Mouse (Mus musculus) retina, postnatal 7 days (tissue): ENCODE data around the gene Rpl36al.

Experiments used
- DNase-seq: peaks from one replicate; pipeline ENCODE4 v3.0.0-alpha.2; 2012; ENCODE audit warnings: low read depth, low spot score

Rpl36al gene

GRCm38 (mm10) chr12:69183583-69184308, at the start of gene Rpl36al, which contains the start of gene Mgat2:
Rpl36al (minus strand) TSS chr12:69184083.
Mgat2 (plus strand) TSS chr12:69184157.
- DNase-seq = peak; percentile 97

DNA sequence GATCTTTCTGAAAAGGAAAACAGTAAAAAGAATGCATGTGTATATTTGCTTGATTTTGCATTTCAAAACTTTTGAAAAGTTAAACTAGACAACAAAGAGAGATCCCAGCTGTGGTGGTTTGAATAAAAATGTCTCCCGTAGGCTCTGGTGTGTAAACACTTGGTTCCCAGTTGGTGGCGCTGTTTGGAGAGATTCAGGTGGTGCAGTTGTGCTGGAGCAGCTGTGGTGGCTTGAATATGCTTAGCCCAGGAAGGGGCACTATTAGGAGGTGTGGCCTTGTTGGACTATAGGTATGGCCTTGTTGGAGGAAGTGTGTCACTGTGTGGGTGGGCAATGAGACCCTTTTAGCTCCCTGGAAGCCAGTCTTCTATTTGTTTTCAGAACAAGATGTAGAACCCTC, 45.4 kb upstream of the Rpl36al start:
- no peak for DNase-seq

DNA sequence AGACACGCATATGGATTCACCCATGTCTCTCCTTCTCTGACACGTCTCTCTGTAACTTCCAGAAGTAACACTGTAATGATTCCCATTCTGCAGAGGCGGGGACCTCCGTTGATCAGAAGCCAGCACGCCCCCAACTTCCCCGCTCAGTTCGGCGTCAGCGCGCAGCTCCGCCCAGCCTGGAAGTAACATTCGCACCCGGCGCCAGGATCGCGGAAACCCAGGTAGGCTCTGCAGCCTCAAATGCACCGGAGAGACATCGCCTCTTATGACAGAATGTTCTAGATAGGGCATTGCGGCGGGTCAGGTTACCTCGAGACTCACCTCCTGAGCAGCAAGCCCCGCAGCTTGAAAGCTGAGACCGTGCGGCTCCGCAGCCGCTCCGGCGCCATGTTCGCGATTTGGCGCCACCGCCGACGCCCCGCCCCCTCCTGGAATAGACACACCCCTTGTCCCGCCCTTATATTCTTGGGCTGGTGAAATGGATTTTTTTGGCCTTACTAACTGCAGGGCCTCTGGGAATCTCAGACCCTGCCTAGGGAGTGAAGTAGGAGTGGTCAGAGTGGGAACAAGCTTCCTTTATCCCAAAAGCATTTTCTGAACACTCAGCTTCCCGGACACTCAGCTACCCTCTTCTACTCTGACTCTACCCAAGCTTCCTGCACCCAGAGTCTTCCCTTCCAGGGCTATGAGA, 44.0 kb upstream of the Rpl36al start, which contains the start of gene Pole2:
TSS of gene Pole2 (minus strand) at position 420 of the 691 bp plus-strand sequence.
- peak; percentile 51 for DNase-seq

GRCm38 (mm10) chr12:69220613-69221277, 36.9 kb upstream of the Rpl36al start:
- DNase-seq = no peak

GRCm38 (mm10) chr12:69216587-69216986, 32.7 kb upstream of the Rpl36al start:
- no peak for DNase-seq

- no peak for DNase-seq
Observed at GRCm38 (mm10) chr12:69215000-69215785, 31.3 kb upstream of the Rpl36al start.

DNA sequence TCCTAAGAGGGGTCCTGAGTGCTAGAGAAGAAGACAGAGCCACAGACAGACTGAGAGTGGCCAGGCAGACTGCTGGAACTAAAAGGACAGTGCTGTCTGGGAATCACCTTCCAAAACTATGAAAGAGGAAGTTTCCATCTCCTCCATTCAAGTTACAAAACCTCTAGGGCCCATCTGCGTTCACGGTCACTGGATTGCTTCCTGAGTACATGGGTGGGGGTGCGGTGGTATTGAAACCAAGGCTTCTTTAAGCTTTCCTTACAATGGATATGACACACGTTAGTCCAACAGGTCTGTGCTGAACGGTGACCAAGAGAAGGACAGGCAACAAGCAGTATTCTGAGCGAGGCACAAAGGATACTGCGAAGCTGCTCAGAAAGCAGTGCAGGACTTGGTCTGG, 30.5 kb upstream of the Rpl36al start:
- DNase-seq = no peak

DNA sequence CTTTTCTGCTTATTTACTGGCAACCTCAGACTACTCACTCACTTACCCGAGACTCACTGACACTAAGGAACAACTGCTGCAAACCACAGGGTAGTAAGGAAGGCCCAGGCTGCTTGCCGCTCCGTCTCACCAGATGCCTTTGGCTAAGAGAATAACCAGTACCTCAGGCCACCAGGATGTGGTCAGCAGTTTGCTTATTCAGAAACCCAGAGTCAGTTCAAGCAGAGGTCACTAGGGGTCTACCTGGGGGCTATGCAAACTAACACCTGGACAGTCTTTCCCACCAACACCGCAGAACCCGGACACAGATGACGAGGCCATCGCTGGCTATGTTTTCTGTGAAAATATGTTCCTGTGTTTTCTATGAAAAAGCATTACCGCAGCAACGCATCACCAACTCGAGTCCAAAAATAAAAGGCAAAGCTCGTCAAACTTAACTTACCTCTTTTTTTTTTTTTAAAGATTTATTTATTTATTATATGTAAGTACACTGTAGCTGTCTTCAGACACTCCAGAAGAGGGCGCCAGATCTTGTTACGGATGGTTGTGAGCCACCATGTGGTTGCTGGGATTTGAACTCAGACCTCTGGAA, 29.4 kb upstream of the Rpl36al start:
- DNase-seq = no peak

DNA sequence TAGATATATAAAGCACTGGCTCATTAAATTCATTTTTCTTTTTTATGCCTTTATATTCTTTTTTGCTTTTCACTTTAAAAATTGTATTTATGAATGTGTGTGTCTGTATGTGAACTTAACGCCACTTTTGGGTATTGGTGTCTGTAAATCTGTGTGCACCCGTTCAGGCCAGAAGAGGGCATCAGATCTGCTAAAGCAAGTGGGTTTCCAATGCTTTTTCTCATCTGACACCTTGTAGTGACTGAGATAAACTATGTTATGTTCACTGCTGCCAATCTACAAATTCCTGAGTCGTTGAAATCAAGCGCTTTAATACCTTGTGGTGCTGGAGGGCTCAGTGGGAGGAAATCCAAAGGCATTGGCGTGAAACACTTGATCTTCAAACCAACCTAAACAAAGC, 27.2 kb upstream of the Rpl36al start:
- no peak for DNase-seq

GRCm38 (mm10) chr12:69210056-69210979, 26.4 kb upstream of the Rpl36al start:
- DNase-seq = no peak

DNA sequence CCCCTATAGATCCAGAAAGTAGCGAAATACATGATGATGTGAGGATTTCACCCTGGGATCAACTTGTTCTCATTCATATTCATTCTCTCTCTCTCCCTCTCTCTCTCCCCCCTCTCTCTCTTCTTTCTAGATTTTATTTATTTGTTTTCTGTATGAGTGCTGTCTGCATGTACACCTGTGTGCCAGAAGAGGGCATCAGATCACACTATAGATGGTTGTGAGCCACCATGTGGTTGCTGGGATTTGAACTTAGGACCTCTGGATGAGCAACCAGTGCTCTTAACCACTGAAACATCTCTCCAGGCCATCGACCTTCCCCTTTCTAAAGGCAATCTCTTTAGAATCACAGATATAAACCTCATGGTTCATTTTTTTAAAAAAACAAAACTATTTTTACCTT, 24.6 kb upstream of the Rpl36al start:
- no peak for DNase-seq

- no peak for DNase-seq
Observed at GRCm38 (mm10) chr12:69207926-69208325, 24.0 kb upstream of the Rpl36al start.

DNA sequence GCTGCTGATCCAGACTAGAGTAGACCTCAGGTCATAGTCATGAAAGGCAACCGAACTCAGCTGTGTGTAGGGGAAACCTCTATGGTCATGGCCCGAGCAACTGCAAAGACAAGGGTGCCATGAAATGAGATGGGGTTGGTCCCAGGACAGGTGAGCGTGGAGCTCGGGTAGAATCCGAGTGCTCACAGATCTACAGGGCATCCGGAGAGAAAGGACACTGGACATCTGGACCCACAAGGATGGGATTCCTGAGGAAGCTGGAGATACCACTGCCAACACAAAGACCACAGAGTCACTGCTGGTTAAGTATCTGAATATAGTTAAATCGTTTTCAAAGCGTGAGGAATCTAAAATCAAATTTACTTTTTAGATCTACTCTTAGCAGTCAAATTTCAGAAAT, 23.5 kb upstream of the Rpl36al start:
- no peak for DNase-seq

DNA sequence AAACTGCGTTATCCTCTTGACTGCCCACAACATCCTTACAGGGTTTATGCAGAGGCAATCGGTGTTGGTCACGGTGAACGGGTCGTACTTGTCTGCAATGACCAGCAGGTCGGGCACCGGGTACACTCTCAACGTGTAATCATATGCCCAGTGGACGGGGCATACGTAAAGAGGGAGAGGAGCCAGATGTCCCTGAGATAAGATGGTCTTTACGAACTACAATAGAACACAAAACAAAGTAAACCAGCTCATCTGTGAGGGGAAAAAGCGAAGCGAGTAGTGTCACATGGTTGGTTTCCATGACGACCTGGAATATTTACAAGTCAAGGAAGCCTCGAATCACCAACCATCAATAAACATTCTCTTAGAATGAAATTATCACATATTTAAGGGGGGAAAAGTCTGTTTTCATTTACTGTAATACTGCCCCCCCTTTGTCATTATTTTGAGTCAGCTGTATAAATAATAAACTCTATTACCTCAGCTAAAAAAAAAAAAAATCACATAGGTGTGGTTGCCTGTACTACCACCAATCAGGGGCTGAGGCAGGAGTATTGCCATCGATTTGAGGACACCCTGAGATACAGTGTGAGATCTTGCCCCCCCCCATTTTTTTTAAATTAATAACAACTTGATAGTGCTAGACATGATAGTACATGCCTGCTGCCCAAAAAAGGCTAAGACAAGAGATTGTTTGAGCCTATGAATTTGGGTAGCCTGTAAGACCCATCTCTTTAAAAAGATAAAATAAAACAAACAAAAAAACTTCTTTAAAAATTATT, 20.4 kb upstream of the Rpl36al start, which contains the start of gene Gm49384:
TSS of gene Gm49384 (minus strand) at position 216 of the 782 bp plus-strand sequence.
- DNase-seq = no peak

DNA sequence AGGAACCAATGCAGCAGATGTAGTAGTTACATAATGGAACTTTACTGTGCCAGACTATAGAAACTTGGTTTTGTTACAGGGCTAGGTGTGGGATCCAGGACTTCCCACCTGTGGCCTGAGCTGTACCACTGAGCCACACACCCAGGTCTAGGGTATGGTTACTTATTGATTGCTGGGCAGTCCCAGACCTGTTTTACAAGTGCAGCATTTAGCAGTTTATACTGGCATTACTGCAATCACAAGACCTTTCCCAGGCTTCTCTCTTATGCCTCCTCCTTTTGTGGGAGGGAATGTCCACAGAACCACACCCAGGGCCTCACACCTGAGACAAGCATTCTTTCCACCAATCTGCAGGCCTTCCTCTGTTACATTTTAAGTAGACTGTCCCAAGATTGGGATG, 15.1 kb upstream of the Rpl36al start:
- no peak for DNase-seq

DNA sequence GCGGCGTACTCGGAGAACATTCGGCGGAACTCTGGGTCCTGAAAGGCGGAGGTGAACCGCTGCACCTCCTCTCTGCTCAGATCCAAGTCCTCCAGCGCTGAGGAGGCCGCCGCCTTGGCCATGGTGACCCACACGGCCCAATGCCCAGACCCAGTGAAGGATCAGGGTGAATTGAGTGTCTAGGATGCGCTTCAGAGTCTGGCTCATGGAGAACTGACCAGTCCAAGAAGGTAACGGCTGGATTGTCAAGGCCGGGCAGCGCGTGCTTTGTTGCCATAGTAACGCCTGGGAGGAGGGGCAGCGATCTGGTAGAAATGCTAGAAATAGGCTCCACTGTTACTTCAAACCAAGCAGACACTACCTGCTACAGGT, 14.3 kb upstream of the Rpl36al start, which contains the start of gene Dnaaf2:
TSS of gene Dnaaf2 (minus strand) at position 266 of the 372 bp plus-strand sequence.
- peak; percentile 57 for DNase-seq

- DNase-seq = peak; percentile 16
Observed at GRCm38 (mm10) chr12:69197378-69198163, 13.7 kb upstream of the Rpl36al start.
